Mouse (Mus musculus): ENCODE data around the gene Plekha8. TPM values are rescaled to one million over a fixed set of nuclear protein-coding genes. Genes with fewer than 3 reads are reported as not detected.

Plekha8 gene
- polyA plus RNA-seq, 1 experiment from 2014 or later = 11.8 TPM

DNA sequence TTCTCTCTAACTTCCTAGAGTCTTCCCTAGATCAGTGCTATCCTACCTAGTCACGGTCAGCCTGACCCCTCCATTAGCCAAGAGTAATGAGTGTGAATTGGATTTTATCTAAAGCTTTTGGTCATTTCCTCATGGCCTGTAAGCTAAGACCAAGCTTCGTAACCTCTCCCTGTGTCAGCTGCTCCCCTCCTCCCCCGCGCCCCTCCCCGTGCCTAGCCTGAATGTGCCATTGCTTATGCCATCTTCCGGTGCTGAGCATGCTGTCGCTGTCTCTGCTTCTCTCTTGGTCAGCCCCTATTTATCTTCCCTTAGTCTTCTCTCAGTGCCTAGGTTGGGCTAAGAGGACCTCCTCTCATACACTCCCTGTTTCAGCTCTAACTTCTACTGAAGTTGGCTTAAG, 24.6 kb downstream of the Plekha8 start:
- 77% methylated on average over 7 of the region's 7 CpGs for WGBS
- Histone ChIP-seq H3K4me2 (no peak overlapping the region), H3K27ac (ENCODE audit: low read depth) (0 out of 2 replicates have a peak overlapping the region, but pooled peaks have one; percentile 10), H3K9me3 (ENCODE audit: low read depth, low read length) (no peaks in the 10 kb centered on the region), H3K4me1 (ENCODE audit: insufficient read depth) (0 out of 2 replicates have a peak, but pooled peaks cover 3% of the 10 kb centered on the region), H3K36me3 (ENCODE audit: insufficient read depth) (peaks cover 9% of the 10 kb centered on the region), H3K27me3 (ENCODE audit: insufficient read depth, low read length) (no peaks in the 10 kb centered on the region), H3K4me3 (ENCODE audit: low read depth, low read length) (no peak overlapping the region), H3K9ac (no peak overlapping the region)
- no peak for DNase-seq
- no peak for TF ChIP-seq CTCF (IDR thresholded peaks at IDR 0.05; ENCODE audit: low read depth)
- no peak for ATAC-seq (ENCODE audit: insufficient read depth)

DNA sequence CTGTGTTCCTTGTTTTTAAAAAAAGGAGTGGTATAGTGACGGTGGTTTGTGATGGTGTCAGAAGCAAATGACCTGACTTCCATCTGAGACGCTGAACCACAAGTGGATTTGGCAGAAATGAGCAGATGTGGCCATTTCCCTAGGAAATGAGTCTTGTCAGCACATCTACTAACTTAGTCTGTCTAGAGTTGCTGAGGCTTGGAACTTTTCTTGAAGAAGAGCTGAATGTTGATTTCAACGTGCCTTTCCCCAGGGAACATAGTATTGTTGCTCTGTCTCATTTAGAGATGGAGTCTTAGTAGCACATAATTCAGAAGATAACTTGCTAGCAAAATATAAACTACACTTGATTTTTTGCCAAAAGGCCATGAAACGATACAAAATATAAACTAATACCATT, 25.4 kb downstream of the Plekha8 start:
- Histone ChIP-seq H3K27me3 (ENCODE audit: insufficient read depth, low read length) (no peaks in the 10 kb centered on the region), H3K36me3 (ENCODE audit: insufficient read depth) (peaks cover 15% of the 10 kb centered on the region), H3K4me1 (ENCODE audit: insufficient read depth) (0 out of 2 replicates have a peak, but pooled peaks cover 3% of the 10 kb centered on the region), H3K4me2 (no peak overlapping the region), H3K9me3 (ENCODE audit: low read depth, low read length) (no peaks in the 10 kb centered on the region), H3K4me3 (ENCODE audit: low read depth, low read length) (no peak overlapping the region), H3K27ac (ENCODE audit: low read depth) (no peak overlapping the region), H3K9ac (no peak overlapping the region)
- DNase-seq (peak; percentile 64), ATAC-seq (ENCODE audit: insufficient read depth) (0 out of 2 replicates have a peak, but pooled peaks have one; percentile 54)
- no peak for TF ChIP-seq CTCF (IDR thresholded peaks at IDR 0.05; ENCODE audit: low read depth)
- whole genome bisulfite sequencing = 42% methylated on average over 4 of the region's 4 CpGs

DNA sequence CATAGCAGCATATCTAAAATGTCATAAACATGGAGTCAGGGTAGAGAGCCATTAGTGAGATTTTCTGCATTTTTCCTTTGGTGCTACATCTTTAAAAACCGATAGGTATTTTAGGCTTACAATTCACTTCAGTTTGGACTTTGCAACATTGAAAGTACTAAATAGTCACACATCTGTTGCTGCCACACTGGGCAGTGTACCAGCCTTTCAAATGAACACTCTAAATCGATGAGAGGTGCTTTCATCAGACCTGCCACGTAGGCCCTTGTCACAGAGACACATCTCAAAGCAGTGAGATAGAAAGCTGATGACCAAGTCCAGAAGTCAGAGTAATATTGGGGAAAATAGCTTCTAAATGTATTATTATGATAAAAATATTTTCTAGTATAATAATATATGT, 33.5 kb downstream of the Plekha8 start:
- TF ChIP-seq CTCF (IDR thresholded peaks at IDR 0.05; ENCODE audit: low read depth) = no peak
- no peaks in the 10 kb centered on the region for H3K27me3 ChIP-seq (ENCODE audit: insufficient read depth, low read length)
- H3K9me3 ChIP-seq (ENCODE audit: low read depth, low read length) = no peaks in the 10 kb centered on the region
- peaks cover 23% of the 10 kb centered on the region for H3K36me3 ChIP-seq (ENCODE audit: insufficient read depth)
- no peak for DNase-seq
- no peaks in the 10 kb centered on the region for H3K4me1 ChIP-seq (ENCODE audit: insufficient read depth)
- H3K27ac ChIP-seq (ENCODE audit: low read depth) = no peak overlapping the region
- no peak for ATAC-seq (ENCODE audit: insufficient read depth)
- WGBS = 87% methylated on average over 3 of the region's 3 CpGs
- H3K9ac ChIP-seq = no peak overlapping the region
- no peak overlapping the region for H3K4me2 ChIP-seq
- H3K4me3 ChIP-seq (ENCODE audit: low read depth, low read length) = no peak overlapping the region

DNA sequence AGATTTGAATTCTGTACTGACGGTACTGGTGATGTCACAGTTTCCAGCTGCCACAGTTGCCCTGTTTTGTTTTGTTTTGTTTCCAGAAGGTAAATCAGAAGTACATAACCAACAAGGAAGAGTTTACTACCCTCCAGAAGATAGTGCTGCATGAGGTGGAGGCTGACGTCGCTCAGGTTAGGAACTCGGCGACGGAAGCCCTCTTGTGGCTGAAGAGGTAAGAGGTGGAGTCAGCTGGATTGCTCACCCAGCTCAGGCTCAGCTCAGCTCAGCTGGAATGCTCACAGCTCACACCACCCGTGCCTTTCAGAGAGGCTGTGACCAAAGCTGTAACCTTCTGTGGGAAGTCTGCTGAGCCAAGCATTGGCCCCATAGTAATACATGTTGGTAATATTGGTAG, 34.8 kb downstream of the Plekha8 start:
- peak; percentile 56 for TF ChIP-seq CTCF (IDR thresholded peaks at IDR 0.05; ENCODE audit: low read depth)
- no peaks in the 10 kb centered on the region for H3K27me3 ChIP-seq (ENCODE audit: insufficient read depth, low read length)
- peaks cover 27% of the 10 kb centered on the region; the same call in 1 of the 2 replicates for H3K36me3 ChIP-seq (ENCODE audit: insufficient read depth)
- no peak overlapping the region for H3K9ac ChIP-seq
- H3K9me3 ChIP-seq (ENCODE audit: low read depth, low read length) = no peaks in the 10 kb centered on the region
- H3K27ac ChIP-seq (ENCODE audit: low read depth) = no peak overlapping the region
- peak; percentile 53 for DNase-seq
- H3K4me2 ChIP-seq = no peak overlapping the region
- WGBS = 30% methylated on average over 7 of the region's 7 CpGs
- no peaks in the 10 kb centered on the region for H3K4me1 ChIP-seq (ENCODE audit: insufficient read depth)
- ATAC-seq (ENCODE audit: insufficient read depth) = no peak
- no peak overlapping the region for H3K4me3 ChIP-seq (ENCODE audit: low read depth, low read length)

DNA sequence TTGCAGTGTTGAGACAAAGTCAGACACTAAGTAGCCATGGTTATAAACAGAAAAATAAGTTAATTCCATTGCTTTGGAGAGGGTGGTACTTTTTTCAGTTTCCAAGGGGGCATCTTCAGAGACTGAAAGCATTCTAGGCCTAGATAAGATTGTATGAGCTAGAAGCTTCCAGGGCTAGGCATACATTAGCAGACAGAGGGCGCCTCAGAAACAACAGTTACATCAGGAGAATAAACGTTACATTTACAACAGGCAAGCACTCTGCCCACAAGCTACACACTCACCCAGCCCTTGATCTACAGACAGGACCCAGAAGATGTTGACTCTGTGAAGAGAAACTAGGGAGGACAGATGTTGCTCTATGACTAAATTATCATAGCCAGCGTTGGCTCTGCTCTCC, 36.6 kb downstream of the Plekha8 start:
- peak; percentile 53 for TF ChIP-seq CTCF (IDR thresholded peaks at IDR 0.05; ENCODE audit: low read depth)
- Histone ChIP-seq H3K4me3 (ENCODE audit: low read depth, low read length) (no peak overlapping the region), H3K27ac (ENCODE audit: low read depth) (no peak overlapping the region), H3K9me3 (ENCODE audit: low read depth, low read length) (no peaks in the 10 kb centered on the region), H3K27me3 (ENCODE audit: insufficient read depth, low read length) (no peaks in the 10 kb centered on the region), H3K4me1 (ENCODE audit: insufficient read depth) (no peaks in the 10 kb centered on the region), H3K36me3 (ENCODE audit: insufficient read depth) (peaks cover 22% of the 10 kb centered on the region; the same call in 1 of the 2 replicates), H3K4me2 (no peak overlapping the region), H3K9ac (no peak overlapping the region)
- ATAC-seq (ENCODE audit: insufficient read depth) = no peak
- WGBS = 42% methylated on average over 3 of the region's 3 CpGs
- peak; percentile 54 for DNase-seq

DNA sequence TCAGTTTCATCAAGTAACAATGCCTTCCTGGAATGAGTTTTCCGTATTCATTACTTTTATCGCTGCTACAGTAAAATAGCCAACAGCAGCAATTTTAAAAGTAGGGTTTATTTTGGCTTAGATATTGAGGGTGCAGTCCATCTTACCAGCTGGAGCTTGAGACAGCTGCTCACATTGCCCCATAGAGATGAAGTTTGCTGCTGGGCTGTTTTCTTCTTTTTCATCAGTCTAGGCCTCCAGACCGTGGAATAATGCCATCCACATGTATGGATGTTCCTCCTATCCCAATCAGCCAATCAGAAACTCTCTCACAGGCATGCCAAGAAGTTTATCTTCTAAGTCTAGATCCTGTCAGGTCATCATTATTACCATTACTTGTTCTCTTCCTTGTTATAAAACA, 45.0 kb downstream of the Plekha8 start:
- TF ChIP-seq CTCF (IDR thresholded peaks at IDR 0.05; ENCODE audit: low read depth) = no peak

DNA sequence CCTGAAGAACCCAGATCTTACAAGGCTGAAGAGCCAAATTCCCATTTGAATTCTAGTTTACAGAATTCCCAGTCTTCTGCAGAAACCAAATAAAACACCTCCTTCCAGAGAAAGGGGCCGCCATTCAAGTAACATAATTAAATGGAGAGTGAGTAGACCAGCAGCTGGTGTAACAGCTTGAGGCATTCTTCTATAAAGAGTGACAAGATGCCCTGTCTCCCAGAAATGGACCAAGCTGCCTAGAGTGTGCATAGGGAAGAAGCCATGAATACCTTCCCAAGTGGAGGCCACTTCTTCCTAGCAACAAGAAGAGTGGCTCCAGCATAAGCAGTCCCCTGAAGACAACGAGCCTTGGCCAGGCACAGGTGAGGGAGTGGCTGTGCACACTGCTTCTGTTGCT, 47.0 kb downstream of the Plekha8 start:
- no peak overlapping the region for H3K4me3 ChIP-seq (ENCODE audit: low read depth, low read length)
- H3K27me3 ChIP-seq (ENCODE audit: insufficient read depth, low read length) = no peaks in the 10 kb centered on the region
- H3K27ac ChIP-seq (ENCODE audit: low read depth) = no peak overlapping the region
- H3K9ac ChIP-seq = no peak overlapping the region
- H3K36me3 ChIP-seq (ENCODE audit: insufficient read depth) = peaks cover 20% of the 10 kb centered on the region; the same call in 1 of the 2 replicates
- ATAC-seq (ENCODE audit: insufficient read depth) (no peak), DNase-seq (no peak)
- no peak overlapping the region for H3K4me2 ChIP-seq
- 79% methylated on average over 2 of the region's 2 CpGs for WGBS
- no peak for TF ChIP-seq CTCF (IDR thresholded peaks at IDR 0.05; ENCODE audit: low read depth)
- no peaks in the 10 kb centered on the region for H3K4me1 ChIP-seq (ENCODE audit: insufficient read depth)
- no peaks in the 10 kb centered on the region for H3K9me3 ChIP-seq (ENCODE audit: low read depth, low read length)

More for the DNA sequence above, 45.0 kb downstream of the Plekha8 start:
- 82% methylated on average over 3 of the region's 3 CpGs for WGBS
- Histone ChIP-seq H3K27ac (ENCODE audit: low read depth) (no peak overlapping the region), H3K4me3 (ENCODE audit: low read depth, low read length) (no peak overlapping the region), H3K36me3 (ENCODE audit: insufficient read depth) (peaks cover 23% of the 10 kb centered on the region; the same call in 1 of the 2 replicates), H3K9ac (no peak overlapping the region), H3K4me1 (ENCODE audit: insufficient read depth) (no peaks in the 10 kb centered on the region), H3K9me3 (ENCODE audit: low read depth, low read length) (no peaks in the 10 kb centered on the region), H3K27me3 (ENCODE audit: insufficient read depth, low read length) (no peaks in the 10 kb centered on the region), H3K4me2 (no peak overlapping the region)
- no peak for ATAC-seq (ENCODE audit: insufficient read depth)
- no peak for DNase-seq

Measured in lung, embryonic 14.5 days (tissue).